Mouse (Mus musculus) frontal cortex, postnatal 25 days (tissue): ENCODE data around the gene Itgal.

Experiments used
- DNase-seq, 2 experiments: peaks; one replicate each; pipeline ENCODE4 v3.0.0; 2022; ENCODE audit warnings: low spot score in 2 of 2

Itgal gene

GRCm38 (mm10) chr7:127378310-127378921 lies 82.4 kb downstream of the Itgal start:
- DNase-seq: no peak
